Mouse (Mus musculus): ENCODE results near the gene Cog5.

Cog5 gene

GRCm38 (mm10) chr12:31943020-31943654, 288.5 kb downstream of the Cog5 start:
- no peak for DNase-seq

GRCm38 (mm10) chr12:31944405-31944804, 289.7 kb downstream of the Cog5 start:
- DNase-seq = no peak

GRCm38 (mm10) chr12:31947476-31947875, 292.8 kb downstream of the Cog5 start:
- peak; percentile 21 to 42 for DNase-seq

GRCm38 (mm10) chr12:31948101-31949000, 293.7 kb downstream of the Cog5 start:
- no peak for DNase-seq

- DNase-seq = peak; percentile 95 to 97
Observed at GRCm38 (mm10) chr12:31949193-31949741, 294.6 kb downstream of the Cog5 start.

GRCm38 (mm10) chr12:31949759-31950658, 295.3 kb downstream of the Cog5 start, which contains the start of gene Hbp1:
Hbp1 (minus strand) TSS chr12:31950535.
- peak; percentile 97 to 98 for DNase-seq

- peak in 1 of 2 experiments; percentile 80 for DNase-seq
Observed at GRCm38 (mm10) chr12:31950659-31951031, 296.0 kb downstream of the Cog5 start.

- no peak for DNase-seq
Observed at GRCm38 (mm10) chr12:31955843-31956242, 301.2 kb downstream of the Cog5 start.

GRCm38 (mm10) chr12:31964074-31964473, 309.4 kb downstream of the Cog5 start:
- DNase-seq = no peak

GRCm38 (mm10) chr12:31965517-31966212, 311.0 kb downstream of the Cog5 start:
- DNase-seq = no peak

- no peak for DNase-seq
Observed at GRCm38 (mm10) chr12:31966405-31966804, 311.7 kb downstream of the Cog5 start.

GRCm38 (mm10) chr12:31967536-31967935, 312.9 kb downstream of the Cog5 start:
- peak; percentile 10 to 19 for DNase-seq

GRCm38 (mm10) chr12:31969111-31969510, 314.4 kb downstream of the Cog5 start:
- DNase-seq = no peak

- no peak for DNase-seq
Observed at GRCm38 (mm10) chr12:31971547-31971946, 316.9 kb downstream of the Cog5 start.

- DNase-seq = peak; percentile 77 to 85
Observed at GRCm38 (mm10) chr12:31973473-31974172, 319.0 kb downstream of the Cog5 start.

GRCm38 (mm10) chr12:31976544-31976943, 321.9 kb downstream of the Cog5 start:
- peak; percentile 48 to 61 for DNase-seq

- no peak for DNase-seq
Observed at GRCm38 (mm10) chr12:31977613-31978195, 323.0 kb downstream of the Cog5 start.

- DNase-seq = no peak
Observed at GRCm38 (mm10) chr12:31983238-31983637, 328.6 kb downstream of the Cog5 start.

GRCm38 (mm10) chr12:31983769-31984168, 329.1 kb downstream of the Cog5 start:
- no peak for DNase-seq

- no peak for DNase-seq
Observed at GRCm38 (mm10) chr12:31984206-31984605, 329.5 kb downstream of the Cog5 start.

- DNase-seq = peak; percentile 60 to 73
Observed at GRCm38 (mm10) chr12:31984664-31985063, 330.0 kb downstream of the Cog5 start.
